ENCODE assay signal across 9 mouse cellular contexts in the genomic region with DNA sequence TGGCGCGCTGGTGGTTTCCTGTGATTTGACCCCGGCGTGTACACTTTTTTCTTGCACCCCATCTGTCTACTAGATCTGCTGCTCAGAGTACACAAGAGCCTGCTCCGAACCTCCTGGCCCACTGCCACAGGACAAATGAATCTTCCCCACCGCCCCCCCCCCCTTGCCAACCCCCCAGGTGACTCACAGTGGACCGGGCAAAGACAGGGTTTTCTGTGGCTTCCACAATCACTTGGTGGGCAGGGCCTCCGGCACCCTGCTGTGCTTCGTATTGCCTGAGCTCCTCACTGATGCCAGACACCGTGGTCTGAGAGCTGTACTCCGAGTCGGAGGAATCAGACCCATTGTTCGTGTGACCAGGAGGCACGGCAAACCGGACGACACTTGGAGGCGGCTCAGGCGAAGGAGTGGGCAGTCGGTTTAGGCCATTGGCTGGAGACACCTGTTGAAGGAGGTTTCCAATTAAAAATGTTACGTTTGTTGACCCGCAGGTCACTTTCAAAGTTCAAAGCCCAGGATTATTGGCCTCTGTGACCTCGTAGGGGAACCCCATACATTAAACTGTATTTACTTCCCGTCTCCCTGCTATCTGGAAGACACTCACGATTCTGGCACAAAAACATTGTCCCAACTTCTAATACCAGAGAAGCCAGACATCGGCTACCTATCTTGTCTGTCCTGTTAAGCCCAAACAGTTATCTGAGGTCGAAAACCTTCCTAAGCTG. TPM values are rescaled to one million over a fixed set of nuclear protein-coding genes. Genes with fewer than 3 reads are reported as not detected.
A peak's percentile ranks its signal among the peaks of the same experiment; 100 is the strongest.
DNase-seq lines count a peak whose midpoint lies in the region; ATAC-seq and TF ChIP-seq lines count a peak whose summit lies in the region.
"Had no signal": no experiment of that assay in that cellular context is flagged by ENCODE, and none has a peak within 500 bp of the region (broad histone marks: within the 10 kb centered on the region; RNA-seq: fewer than 3 reads in every experiment).

No protein-coding gene starts in this region.

- peaks cover 53% of the 10 kb centered on the region for H3K36me3 ChIP-seq in ES-E14 (ENCODE audit: control insufficient read depth, insufficient read depth, low read length, poor library complexity, severe bottlenecking)
- peaks cover 83% of the 10 kb centered on the region for H3K36me3 ChIP-seq in midbrain, embryonic 14.5 days (ENCODE audit: control insufficient read depth, insufficient read depth, low read length)

- H3K27me3 ChIP-seq in midbrain, embryonic 14.5 days (ENCODE audit: control insufficient read depth, insufficient read depth, low read length), result no peaks in the 10 kb centered on the region

- H3K9ac ChIP-seq in ES-E14 (ENCODE audit: insufficient read depth, low read depth, low read length, poor library complexity, severe bottlenecking), result no peak overlapping the region
- H3K9ac ChIP-seq in midbrain, embryonic 14.5 days (replicated peaks; ENCODE audit: low read length), result no peak overlapping the region

- TF ChIP-seq CTCF in gastrocnemius, adult 2 months (IDR thresholded peaks at IDR 0.05), result no peak

- ATAC-seq in midbrain, embryonic 14.5 days (ENCODE audit: low FRiP score, low TSS enrichment), result no peak

- peaks cover 4 to 10% of the 10 kb centered on the region in 2 experiments for H3K4me1 ChIP-seq in ES-E14 (ENCODE audit: control insufficient read depth in 2 of 2, insufficient read depth in 2 of 2, low read length in 2 of 2, poor library complexity in 1 of 2)
- peaks cover 26% of the 10 kb centered on the region for H3K4me1 ChIP-seq in midbrain, embryonic 14.5 days (ENCODE audit: control insufficient read depth, insufficient read depth, low read length)

- intact Hi-C loops in gastrocnemius, adult 2 months (cut with DNase I), result no loop called here

- no peak overlapping the region for H3K4me2 ChIP-seq in midbrain, embryonic 14.5 days (ENCODE audit: low read length)

- in situ Hi-C loops in ES-E14 (cut with MboI; ENCODE audit: low sequenced_read_pairs in 2 of 2, unreplicated experiment in 2 of 2), result no loop called here

- H3K9me3 ChIP-seq in ES-E14 (ENCODE audit: control insufficient read depth, insufficient read depth, low read depth, low read length), result no peaks in the 10 kb centered on the region
- no peaks in the 10 kb centered on the region for H3K9me3 ChIP-seq in midbrain, embryonic 14.5 days (ENCODE audit: control insufficient read depth, low read length)

- H3K4me3 ChIP-seq in gastrocnemius, adult 2 months, result no peak overlapping the region
- H3K4me3 ChIP-seq in ES-E14 (ENCODE audit: insufficient read depth in 1 of 2, low read depth in 1 of 2, low read length in 2 of 2, poor library complexity in 1 of 2, severe bottlenecking in 1 of 2), result no peak overlapping the region
- no peak overlapping the region for H3K4me3 ChIP-seq in midbrain, embryonic 14.5 days (replicated peaks; ENCODE audit: low read depth, low read length)

- peak; percentile 19 for DNase-seq in gastrocnemius, postnatal 10 days
- no peak for DNase-seq in gastrocnemius, adult 2 months
- peak; percentile 29 for DNase-seq in ES-E14 (ENCODE audit: low read depth, low spot score)
- DNase-seq in cerebellum, adult 9-11 months, result peak; percentile 45
- DNase-seq in midbrain, embryonic 14.5 days, result peak; percentile 50
- DNase-seq in layer of hippocampus, postnatal 14 days (ENCODE audit: low spot score in 2 of 2), result no peak
- DNase-seq in T-cell, adult 2 months (ENCODE audit: low spot score), result no peak
- no peak for DNase-seq in frontal cortex, postnatal 25 days (ENCODE audit: low spot score in 2 of 2)
- DNase-seq: kidney, postnatal 36 days had no signal

- 38% methylated on average over 26 of the region's 26 CpGs for WGBS in midbrain, embryonic 14.5 days

- no peak overlapping the region for H3K27ac ChIP-seq in gastrocnemius, adult 2 months
- peak overlapping the region; percentile 2; the same call in 1 of the 2 replicates for H3K27ac ChIP-seq in ES-E14 (ENCODE audit: insufficient read depth, low read depth, low read length, poor library complexity, severe bottlenecking)
- no peak overlapping the region for H3K27ac ChIP-seq in midbrain, embryonic 14.5 days (replicated peaks; ENCODE audit: low read depth, low read length)

TF ChIP-seq in ES-E14, 5 proteins besides CTCF, POLR2A, EP300 and RAD21:
- TF ChIP-seq HCFC1 (IDR thresholded peaks at IDR 0.05; ENCODE audit: borderline replicate concordance, insufficient read depth, low read length), result no peak
- no peak for TF ChIP-seq ZC3H11A (IDR thresholded peaks at IDR 0.05; ENCODE audit: borderline replicate concordance, low read depth, low read length)
- no peak for TF ChIP-seq CHD2 (IDR thresholded peaks at IDR 0.05; ENCODE audit: low read depth, low read length)
- no peak for TF ChIP-seq ZNF384 (IDR thresholded peaks at IDR 0.05; ENCODE audit: low read depth, low read length)
- TF ChIP-seq MAFK (IDR thresholded peaks at IDR 0.05; ENCODE audit: insufficient read depth, low read depth, low read length), result no peak

RNA-seq across cellular contexts. Expression of a gene that starts 16.5 kb away (rescaled TPM):
- total RNA-seq in gastrocnemius, postnatal 10 days (2021), result 1 to 10 TPM; 5.2 to 7.0 TPM
- total RNA-seq in gastrocnemius, adult 2 months (2021), result 1 to 10 TPM; 2.3 to 2.6 TPM
- total RNA-seq in ES-E14 (2012; rRNA removed), result 9.4 and 10.7 TPM in 2 replicates
- polyA plus RNA-seq in midbrain, embryonic 14.5 days (2014; fragmentation: Nextera tagmentation; extraction: Ambion mirVana), result 12.6 and 18.1 TPM in 2 replicates
- total RNA-seq in layer of hippocampus, postnatal 14 days (2021), result 1 to 10 TPM; 7.1 to 7.7 TPM

RNA-seq across cellular contexts. Expression of a gene that starts 59.9 kb away (rescaled TPM):
- 10 to 100 TPM; 13.6 to 20.3 TPM for total RNA-seq in gastrocnemius, postnatal 10 days (2021)
- total RNA-seq in gastrocnemius, adult 2 months (2021), result 10 to 100 TPM in 1 of 2 experiments, 1 to 10 TPM in 1; 8.0 to 13.0 TPM
- total RNA-seq in ES-E14 (2012; rRNA removed), result 21.6 and 63.8 TPM in 2 replicates
- polyA plus RNA-seq in midbrain, embryonic 14.5 days (2014; fragmentation: Nextera tagmentation; extraction: Ambion mirVana), result 17.4 and 17.8 TPM in 2 replicates
- total RNA-seq in layer of hippocampus, postnatal 14 days (2021), result 10 to 100 TPM; 40.2 to 48.1 TPM

Comparison
In these comparisons a context has a peak if more than half of its experiments do, and no peak if none do; other contexts are left out.
1. DNase-seq: peak in gastrocnemius, postnatal 10 days (single experiment), ES-E14 (single experiment), cerebellum, adult 9-11 months (single experiment) and midbrain, embryonic 14.5 days (single experiment); none in gastrocnemius, adult 2 months (single experiment), layer of hippocampus, postnatal 14 days (0 of 2), T-cell, adult 2 months (single experiment) and frontal cortex, postnatal 25 days (0 of 2).